26 mouse cellular contexts compared by ENCODE assay signal in genomic region chr15:97404483-97404882, GRCm38 (mm10).
A peak's percentile ranks its signal among the peaks of the same experiment; 100 is the strongest.
DNase-seq lines count a peak whose midpoint lies in the region; ATAC-seq and TF ChIP-seq lines count a peak whose summit lies in the region.
"Had no signal": no experiment of that assay in that cellular context is flagged by ENCODE, and none has a peak within 500 bp of the region (broad histone marks: within the 10 kb centered on the region; RNA-seq: fewer than 3 reads in every experiment).

No protein-coding gene starts in this region.

- 88% methylated on average over 8 of the region's 8 CpGs for WGBS in midbrain, embryonic 11.5 days
- WGBS in midbrain, embryonic 10.5 days: 88% methylated on average over 8 of the region's 8 CpGs
- WGBS in liver, embryonic 13.5 days (ENCODE audit: insufficient replicate concordance): 50% methylated on average over 8 of the region's 8 CpGs
- WGBS in liver, embryonic 16.5 days (ENCODE audit: insufficient replicate concordance): 51% methylated on average over 8 of the region's 8 CpGs
- WGBS in forebrain, embryonic 12.5 days: 91% methylated on average over 8 of the region's 8 CpGs
- WGBS in stomach, postnatal 0 days: 88% methylated on average over 8 of the region's 8 CpGs

- H3K4me1 ChIP-seq in midbrain, embryonic 11.5 days (ENCODE audit: control insufficient read depth, insufficient read depth, low read length): no peaks in the 10 kb centered on the region; the same call in 1 of the 2 replicates
- 0 out of 2 replicates have a peak, but pooled peaks cover 3% of the 10 kb centered on the region for H3K4me1 ChIP-seq in midbrain, embryonic 10.5 days
- H3K4me1 ChIP-seq in liver, embryonic 13.5 days (replicated peaks): peaks cover 20% of the 10 kb centered on the region
- H3K4me1 ChIP-seq in liver, embryonic 16.5 days (ENCODE audit: control insufficient read depth, low read depth, low read length): peaks cover 10% of the 10 kb centered on the region
- no peaks in the 10 kb centered on the region for H3K4me1 ChIP-seq in forebrain, embryonic 12.5 days
- no peaks in the 10 kb centered on the region for H3K4me1 ChIP-seq in stomach, postnatal 0 days (replicated peaks; ENCODE audit: control insufficient read depth, insufficient read depth)
- H3K4me1 ChIP-seq: forebrain, embryonic 15.5 days; heart, embryonic 10.5 days; heart, embryonic 13.5 days; hindbrain, embryonic 12.5 days; hindbrain, embryonic 15.5 days had no signal

- no peak overlapping the region for H3K4me2 ChIP-seq in midbrain, embryonic 11.5 days
- H3K4me2 ChIP-seq in liver, embryonic 13.5 days: peak overlapping the region; percentile 12; the same call in 1 of the 2 replicates
- no peak overlapping the region for H3K4me2 ChIP-seq in liver, embryonic 16.5 days (ENCODE audit: low read depth, low read length)
- no peak overlapping the region for H3K4me2 ChIP-seq in forebrain, embryonic 12.5 days
- no peak overlapping the region for H3K4me2 ChIP-seq in stomach, postnatal 0 days (replicated peaks; ENCODE audit: low read depth)
- H3K4me2 ChIP-seq: embryonic facial prominence, embryonic 12.5 days; embryonic facial prominence, embryonic 15.5 days; forebrain, embryonic 15.5 days; heart, embryonic 13.5 days; hindbrain, embryonic 12.5 days; hindbrain, embryonic 15.5 days had no signal

- H3K9ac ChIP-seq in midbrain, embryonic 11.5 days (ENCODE audit: low read length): no peak overlapping the region
- no peak overlapping the region for H3K9ac ChIP-seq in liver, embryonic 13.5 days
- H3K9ac ChIP-seq in liver, embryonic 16.5 days (ENCODE audit: low read depth, low read length): no peak overlapping the region; the same call in 1 of the 2 replicates
- no peak overlapping the region for H3K9ac ChIP-seq in forebrain, embryonic 12.5 days
- no peak overlapping the region for H3K9ac ChIP-seq in stomach, postnatal 0 days (ENCODE audit: low read length)
- H3K9ac ChIP-seq: embryonic facial prominence, embryonic 12.5 days; embryonic facial prominence, embryonic 15.5 days; forebrain, embryonic 15.5 days; heart, embryonic 13.5 days; hindbrain, embryonic 12.5 days; hindbrain, embryonic 15.5 days had no signal

- H3K9me3 ChIP-seq in midbrain, embryonic 11.5 days (ENCODE audit: control insufficient read depth, low read length): no peaks in the 10 kb centered on the region
- H3K9me3 ChIP-seq in midbrain, embryonic 10.5 days (replicated peaks): no peaks in the 10 kb centered on the region
- H3K9me3 ChIP-seq in liver, embryonic 13.5 days (replicated peaks): no peaks in the 10 kb centered on the region
- no peaks in the 10 kb centered on the region for H3K9me3 ChIP-seq in liver, embryonic 16.5 days (replicated peaks; ENCODE audit: control insufficient read depth, low read length)
- no peaks in the 10 kb centered on the region for H3K9me3 ChIP-seq in forebrain, embryonic 12.5 days
- no peaks in the 10 kb centered on the region for H3K9me3 ChIP-seq in stomach, postnatal 0 days (ENCODE audit: control insufficient read depth, low read length)
- H3K9me3 ChIP-seq: embryonic facial prominence, embryonic 12.5 days; embryonic facial prominence, embryonic 15.5 days; forebrain, embryonic 15.5 days; heart, embryonic 10.5 days; heart, embryonic 13.5 days; hindbrain, embryonic 12.5 days; hindbrain, embryonic 15.5 days had no signal

- no peaks in the 10 kb centered on the region for H3K36me3 ChIP-seq in midbrain, embryonic 11.5 days (ENCODE audit: control insufficient read depth, insufficient read depth, low read length)
- H3K36me3 ChIP-seq in midbrain, embryonic 10.5 days: no peaks in the 10 kb centered on the region
- H3K36me3 ChIP-seq in liver, embryonic 13.5 days: no peaks in the 10 kb centered on the region
- H3K36me3 ChIP-seq in liver, embryonic 16.5 days (ENCODE audit: control insufficient read depth, insufficient read depth): no peaks in the 10 kb centered on the region
- H3K36me3 ChIP-seq in forebrain, embryonic 12.5 days (replicated peaks): no peaks in the 10 kb centered on the region
- no peaks in the 10 kb centered on the region for H3K36me3 ChIP-seq in stomach, postnatal 0 days (ENCODE audit: control insufficient read depth, insufficient read depth, low read length)
- H3K36me3 ChIP-seq: embryonic facial prominence, embryonic 12.5 days; embryonic facial prominence, embryonic 15.5 days; forebrain, embryonic 15.5 days; G1E; heart, embryonic 10.5 days; heart, embryonic 13.5 days; hindbrain, embryonic 12.5 days; hindbrain, embryonic 15.5 days had no signal

- peak; percentile 45 for DNase-seq in midbrain, embryonic 11.5 days (ENCODE audit: low spot score, missing footprints)
- no peak for DNase-seq in midbrain, embryonic 10.5 days (ENCODE audit: low spot score)
- DNase-seq in liver, embryonic 13.5 days: no peak
- DNase-seq in stomach, postnatal 0 days (ENCODE audit: low spot score): no peak
- DNase-seq: adrenal gland, adult 2 months; adrenal gland, postnatal 14 days; B cell, adult 2 months; cerebellum, adult 11 months; cerebellum, adult 2 months; cerebellum, adult 9-11 months; cerebellum, postnatal 25 days; gastrocnemius, postnatal 25 days; heart, adult 2 months had no signal

- no peak overlapping the region for H3K4me3 ChIP-seq in midbrain, embryonic 11.5 days (ENCODE audit: low read depth, low read length)
- no peak overlapping the region for H3K4me3 ChIP-seq in midbrain, embryonic 10.5 days
- H3K4me3 ChIP-seq in liver, embryonic 13.5 days (replicated peaks): no peak overlapping the region
- H3K4me3 ChIP-seq in liver, embryonic 16.5 days (ENCODE audit: low read depth, low read length): no peak overlapping the region
- no peak overlapping the region for H3K4me3 ChIP-seq in forebrain, embryonic 12.5 days (replicated peaks)
- no peak overlapping the region for H3K4me3 ChIP-seq in stomach, postnatal 0 days (ENCODE audit: low read depth, low read length)
- H3K4me3 ChIP-seq: embryonic facial prominence, embryonic 12.5 days; embryonic facial prominence, embryonic 15.5 days; forebrain, embryonic 15.5 days; heart, adult 2 months; heart, embryonic 10.5 days; heart, embryonic 13.5 days; hindbrain, embryonic 12.5 days; hindbrain, embryonic 15.5 days had no signal

- H3K27me3 ChIP-seq in midbrain, embryonic 11.5 days (ENCODE audit: control insufficient read depth, insufficient read depth, low read length): no peaks in the 10 kb centered on the region
- no peaks in the 10 kb centered on the region for H3K27me3 ChIP-seq in midbrain, embryonic 10.5 days (ENCODE audit: low read depth, poor library complexity, severe bottlenecking)
- 0 out of 2 replicates have a peak, but pooled peaks cover 3% of the 10 kb centered on the region for H3K27me3 ChIP-seq in liver, embryonic 13.5 days
- H3K27me3 ChIP-seq in liver, embryonic 16.5 days (ENCODE audit: control insufficient read depth, insufficient read depth, low read depth, low read length): no peaks in the 10 kb centered on the region
- no peaks in the 10 kb centered on the region for H3K27me3 ChIP-seq in forebrain, embryonic 12.5 days
- no peaks in the 10 kb centered on the region for H3K27me3 ChIP-seq in stomach, postnatal 0 days (ENCODE audit: control insufficient read depth, insufficient read depth, low read length)
- H3K27me3 ChIP-seq: CH12.LX; embryonic facial prominence, embryonic 12.5 days; embryonic facial prominence, embryonic 15.5 days; forebrain, embryonic 15.5 days; hindbrain, embryonic 12.5 days; hindbrain, embryonic 15.5 days; Patski had no signal

- no peak for TF ChIP-seq EP300 in stomach, postnatal 0 days (optimal IDR thresholded peaks at IDR 0.05)

- TF ChIP-seq CTCF in stomach, postnatal 0 days (IDR thresholded peaks at IDR 0.05; ENCODE audit: low read depth): no peak

- ATAC-seq in midbrain, embryonic 11.5 days (ENCODE audit: low FRiP score): no peak
- peak; percentile 68 for ATAC-seq in liver, embryonic 13.5 days (ENCODE audit: low read depth)
- ATAC-seq in liver, embryonic 16.5 days (ENCODE audit: low read depth): peak; percentile 61
- no peak for ATAC-seq in forebrain, embryonic 12.5 days (ENCODE audit: low FRiP score)
- no peak for ATAC-seq in stomach, postnatal 0 days (ENCODE audit: low FRiP score, low TSS enrichment)
- ATAC-seq in megakaryocyte, adult 5-6 weeks (ENCODE audit: poor library complexity, severe bottlenecking): no peak
- ATAC-seq: forebrain, embryonic 15.5 days; Patski had no signal

- no peak overlapping the region for H3K27ac ChIP-seq in midbrain, embryonic 11.5 days (ENCODE audit: low read depth, low read length)
- no peak overlapping the region for H3K27ac ChIP-seq in midbrain, embryonic 10.5 days (replicated peaks)
- peak overlapping the region; percentile 50; the same call in 1 of the 2 replicates for H3K27ac ChIP-seq in liver, embryonic 13.5 days
- no peak overlapping the region for H3K27ac ChIP-seq in liver, embryonic 16.5 days (ENCODE audit: low read length)
- H3K27ac ChIP-seq in forebrain, embryonic 12.5 days: no peak overlapping the region
- no peak overlapping the region for H3K27ac ChIP-seq in stomach, postnatal 0 days (replicated peaks)
- H3K27ac ChIP-seq: embryonic facial prominence, embryonic 12.5 days; embryonic facial prominence, embryonic 15.5 days; forebrain, embryonic 15.5 days; heart, adult 2 months; heart, embryonic 10.5 days; heart, embryonic 13.5 days; hindbrain, embryonic 12.5 days; hindbrain, embryonic 15.5 days had no signal

Comparison
In these comparisons a context has a peak if more than half of its experiments do, and no peak if none do; other contexts are left out.
1. ATAC-seq: peak in liver, embryonic 13.5 days (single experiment) and liver, embryonic 16.5 days (single experiment); none in midbrain, embryonic 11.5 days (single experiment), forebrain, embryonic 12.5 days (single experiment), stomach, postnatal 0 days (single experiment) and megakaryocyte, adult 5-6 weeks (single experiment).